Mouse (Mus musculus): Measurements from ENCODE around the gene Gla. TPM values are rescaled to one million over a fixed set of nuclear protein-coding genes. Genes with fewer than 3 reads are reported as not detected.
"Not testable (repeated sequence)": the region's sequence is repeated elsewhere in the genome, so short reads cannot be mapped to it uniquely, and the experiment has no call there.

Gene Gla
- polyA plus RNA-seq, 1 experiment, result 1.5 TPM

GRCm38 (mm10) chrX:134541145-134541954, 59.6 kb downstream of the Gla start, which contains the start of gene Timm8a1:
TSS of gene Timm8a1 (minus strand) at chrX:134541865.
- Histone ChIP-seq H3K36me3 (replicated peaks; ENCODE audit: low read length) (peaks cover 60% of the 10 kb centered on the region), H3K4me1 (peaks cover 14% of the 10 kb centered on the region), H3K27me3 (replicated peaks) (no peaks in the 10 kb centered on the region), H3K9me3 (no peaks in the 10 kb centered on the region), H3K4me3 (replicated peaks) (peak within 1 kb of the TSS; percentile 92)
- TF ChIP-seq GATA1 (IDR thresholded peaks at IDR 0.05; ENCODE audit: borderline replicate concordance, low read length), result no peak
- TF ChIP-seq FLI1 (IDR thresholded peaks at IDR 0.05; ENCODE audit: low read length), result no peak

DNA sequence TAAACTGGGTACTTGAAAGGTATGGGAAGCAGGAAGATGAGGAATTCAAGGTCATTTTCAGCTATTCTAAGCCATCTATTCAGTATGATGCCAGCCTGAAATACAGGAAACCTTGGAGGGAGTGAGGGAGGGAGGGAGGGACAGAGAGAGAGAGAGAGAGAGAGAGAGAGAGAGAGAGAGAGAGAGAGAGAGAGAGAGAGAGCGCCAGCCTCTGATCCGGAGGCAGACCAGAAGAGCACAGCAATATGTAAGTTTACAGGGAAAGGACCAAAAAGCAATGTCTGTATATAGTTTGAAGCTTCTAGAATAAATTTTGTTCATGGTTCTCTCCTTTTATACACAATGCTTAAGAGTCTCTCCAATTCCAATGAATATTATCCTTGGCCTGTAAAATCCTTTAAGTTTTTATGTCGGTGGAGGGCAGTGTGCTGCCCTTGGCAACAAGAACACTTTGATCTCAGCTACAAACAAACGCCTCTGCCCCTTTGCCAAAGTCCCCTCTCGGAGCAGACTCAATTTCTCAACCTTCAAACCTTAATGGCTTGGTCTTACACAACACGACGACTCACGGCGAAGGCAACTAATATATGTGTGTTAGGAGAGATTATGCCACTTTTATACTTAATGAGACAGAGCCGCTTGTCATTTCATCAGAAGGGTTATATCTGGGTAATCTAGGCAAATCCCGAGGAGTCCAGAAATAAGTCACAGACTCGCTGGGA, 60.4 kb downstream of the Gla start:
- Histone ChIP-seq H3K4me3 (replicated peaks) (peak overlapping the region; percentile 92), H3K36me3 (replicated peaks; ENCODE audit: low read length) (peaks cover 61% of the 10 kb centered on the region), H3K9me3 (no peaks in the 10 kb centered on the region), H3K4me1 (peaks cover 10% of the 10 kb centered on the region), H3K27me3 (replicated peaks) (no peaks in the 10 kb centered on the region)
- TF ChIP-seq GATA1 (IDR thresholded peaks at IDR 0.05; ENCODE audit: borderline replicate concordance, low read length), result no peak
- TF ChIP-seq FLI1 (IDR thresholded peaks at IDR 0.05; ENCODE audit: low read length), result no peak

- H3K9me3 ChIP-seq; H3K27me3 ChIP-seq (replicated peaks); H3K4me1 ChIP-seq: not testable (repeated sequence)
- peaks cover 59% of the 10 kb centered on the region for H3K36me3 ChIP-seq (replicated peaks; ENCODE audit: low read length)
- H3K4me3 ChIP-seq (replicated peaks), result peak overlapping the region; percentile 92
These were observed 61.1 kb downstream of the Gla start for GRCm38 (mm10) chrX:134539795-134540194.

Other genes with a start within 250 kb of the Gla start
- gene Drp2, start 196.6 kb downstream of the Gla start, polyA plus RNA-seq (2012; ENCODE audit: insufficient read depth, low replicate concordance), result not detected in 2 replicates
- gene Taf7l, start 124.6 kb downstream of the Gla start, polyA plus RNA-seq (2012; ENCODE audit: insufficient read depth, low replicate concordance), result not detected in 2 replicates
- gene Timm8a1, start 59.3 kb downstream of the Gla start, polyA plus RNA-seq (2012; ENCODE audit: insufficient read depth, low replicate concordance), result 4.0 TPM in 1 of 2 replicates, not detected in the other
- 24.4 TPM in 1 of 2 replicates, not detected in the other for gene Btk, start 17.6 kb downstream of the Gla start, polyA plus RNA-seq (2012; ENCODE audit: insufficient read depth, low replicate concordance)
- 18.7 and 134 TPM in 2 replicates for gene Rpl36a, start 15.5 kb downstream of the Gla start, polyA plus RNA-seq (2012; ENCODE audit: insufficient read depth, low replicate concordance)
- gene Hnrnph2, start 54 bp upstream of the Gla start, polyA plus RNA-seq (2012; ENCODE audit: insufficient read depth, low replicate concordance), result 1.9 and 11.7 TPM in 2 replicates
- 0.16 and 0.19 TPM in 2 replicates for gene Armcx4, start 85.4 kb upstream of the Gla start, polyA plus RNA-seq (2012; ENCODE audit: insufficient read depth, low replicate concordance)
- 3.0 and 6.6 TPM in 2 replicates for gene Armcx1, start 116.8 kb upstream of the Gla start, polyA plus RNA-seq (2012; ENCODE audit: insufficient read depth, low replicate concordance)
- gene Armcx6, start 150.3 kb upstream of the Gla start, polyA plus RNA-seq (2012; ENCODE audit: insufficient read depth, low replicate concordance), result 4.5 and 6.4 TPM in 2 replicates
- gene Armcx3, start 155.5 kb upstream of the Gla start, polyA plus RNA-seq (2012; ENCODE audit: insufficient read depth, low replicate concordance), result 3.3 TPM in 1 of 2 replicates, not detected in the other
- gene Armcx2, start 208.1 kb upstream of the Gla start, polyA plus RNA-seq (2012; ENCODE audit: insufficient read depth, low replicate concordance), result 2.7 and 6.2 TPM in 2 replicates